22 mouse cellular contexts compared by ENCODE assay signal in the genomic region with DNA sequence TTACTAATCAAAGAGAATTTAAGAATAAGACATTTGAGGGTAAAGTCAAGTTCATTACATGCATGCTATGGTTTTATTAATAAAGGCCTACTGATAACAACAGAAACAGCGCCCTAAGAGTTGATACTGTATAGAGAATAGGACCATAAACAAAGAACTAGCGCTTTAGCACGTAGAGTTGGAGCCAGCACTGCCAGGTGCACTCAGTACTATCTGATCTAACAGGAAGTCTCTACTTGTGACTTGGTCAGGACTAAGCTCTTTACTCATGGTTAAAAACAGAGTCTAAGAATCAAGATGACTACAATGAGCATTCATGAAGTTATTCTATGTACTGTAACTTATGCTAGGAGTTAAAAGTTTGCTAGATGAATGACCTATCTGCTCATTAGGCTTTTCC. TPM values are rescaled to one million over a fixed set of nuclear protein-coding genes. Genes with fewer than 3 reads are reported as not detected.
DNase-seq lines count a peak whose midpoint lies in the region; ATAC-seq and TF ChIP-seq lines count a peak whose summit lies in the region.
"Had no signal": no experiment of that assay in that cellular context is flagged by ENCODE, and none has a peak within 500 bp of the region (broad histone marks: within the 10 kb centered on the region; RNA-seq: fewer than 3 reads in every experiment).

No protein-coding gene starts in this region.

- TF ChIP-seq CTCF in liver, postnatal 0 days (IDR thresholded peaks at IDR 0.05; ENCODE audit: low read depth) = no peak
- TF ChIP-seq CTCF in intestine, postnatal 0 days (IDR thresholded peaks at IDR 0.05; ENCODE audit: low read depth) = no peak
- no peak for TF ChIP-seq CTCF in lung, postnatal 0 days (IDR thresholded peaks at IDR 0.05)

- WGBS in liver, embryonic 13.5 days (ENCODE audit: insufficient replicate concordance) = 62% methylated on average over 3 of the region's 3 CpGs
- WGBS in liver, postnatal 0 days (ENCODE audit: insufficient replicate concordance) = 71% methylated on average over 3 of the region's 3 CpGs
- WGBS in intestine, postnatal 0 days = 39% methylated on average over 3 of the region's 3 CpGs
- 77% methylated on average over 3 of the region's 3 CpGs for WGBS in lung, postnatal 0 days

- H3K27ac ChIP-seq in liver, embryonic 13.5 days = no peak overlapping the region
- H3K27ac ChIP-seq in liver, postnatal 0 days (ENCODE audit: low read depth) = no peak overlapping the region
- 0 out of 2 replicates have a peak overlapping the region, but pooled peaks have one; percentile 5 for H3K27ac ChIP-seq in intestine, postnatal 0 days (ENCODE audit: low read depth, low read length)
- H3K27ac ChIP-seq in lung, postnatal 0 days (ENCODE audit: low read length) = no peak overlapping the region
- H3K27ac ChIP-seq: embryonic facial prominence, embryonic 12.5 days; heart, embryonic 15.5 days; hindbrain, postnatal 0 days; neural tube, embryonic 13.5 days had no signal

- peaks cover 31% of the 10 kb centered on the region for H3K4me1 ChIP-seq in liver, embryonic 13.5 days (replicated peaks)
- 0 out of 2 replicates have a peak, but pooled peaks cover 3% of the 10 kb centered on the region for H3K4me1 ChIP-seq in liver, postnatal 0 days (ENCODE audit: insufficient read depth)
- peaks cover 12% of the 10 kb centered on the region; the same call in 1 of the 2 replicates for H3K4me1 ChIP-seq in intestine, postnatal 0 days (replicated peaks; ENCODE audit: control insufficient read depth, insufficient read depth, low read length)
- H3K4me1 ChIP-seq in lung, postnatal 0 days (ENCODE audit: insufficient read depth, low read depth, low read length) = no peaks in the 10 kb centered on the region
- H3K4me1 ChIP-seq: embryonic facial prominence, embryonic 12.5 days had no signal

- no peak for ATAC-seq in liver, embryonic 13.5 days (ENCODE audit: low read depth)
- ATAC-seq in liver, postnatal 0 days = no peak
- peak; percentile 51 for ATAC-seq in intestine, postnatal 0 days
- no peak for ATAC-seq in lung, postnatal 0 days
- no peak for ATAC-seq in inflammation-experienced regulatory T-cells, adult 6 months
- ATAC-seq: forebrain, postnatal 0 days; hindbrain, postnatal 0 days had no signal

- no peak overlapping the region for H3K4me3 ChIP-seq in liver, embryonic 13.5 days (replicated peaks)
- no peak overlapping the region for H3K4me3 ChIP-seq in liver, postnatal 0 days (ENCODE audit: low read depth, low read length)
- H3K4me3 ChIP-seq in intestine, postnatal 0 days (ENCODE audit: low read depth, low read length) = no peak overlapping the region
- no peak overlapping the region for H3K4me3 ChIP-seq in lung, postnatal 0 days (ENCODE audit: low read depth, low read length)
- H3K4me3 ChIP-seq: embryonic facial prominence, embryonic 12.5 days; heart, embryonic 15.5 days; megakaryocyte, embryonic 14.5 days; neural tube, embryonic 13.5 days had no signal

- no peaks in the 10 kb centered on the region for H3K9me3 ChIP-seq in liver, embryonic 13.5 days (replicated peaks)
- no peaks in the 10 kb centered on the region for H3K9me3 ChIP-seq in liver, postnatal 0 days (ENCODE audit: low read length)
- H3K9me3 ChIP-seq in intestine, postnatal 0 days (ENCODE audit: control insufficient read depth) = no peaks in the 10 kb centered on the region
- H3K9me3 ChIP-seq in lung, postnatal 0 days (ENCODE audit: low read length) = no peaks in the 10 kb centered on the region
- H3K9me3 ChIP-seq: embryonic facial prominence, embryonic 12.5 days; heart, embryonic 15.5 days; megakaryocyte, embryonic 14.5 days; neural tube, embryonic 13.5 days had no signal

- 0 out of 2 replicates have a peak overlapping the region, but pooled peaks have one; percentile 8 for H3K9ac ChIP-seq in liver, embryonic 13.5 days
- no peak overlapping the region for H3K9ac ChIP-seq in liver, postnatal 0 days (replicated peaks)
- H3K9ac ChIP-seq in intestine, postnatal 0 days (ENCODE audit: low read depth, low read length) = no peak overlapping the region
- H3K9ac ChIP-seq in lung, postnatal 0 days (replicated peaks; ENCODE audit: low read depth) = no peak overlapping the region
- H3K9ac ChIP-seq: embryonic facial prominence, embryonic 12.5 days; forebrain, postnatal 0 days; heart, embryonic 15.5 days; neural tube, embryonic 13.5 days had no signal

- no peak for DNase-seq in liver, embryonic 13.5 days
- DNase-seq in liver, postnatal 0 days = no peak
- DNase-seq in thymus, postnatal 0 days (ENCODE audit: low spot score) = peak; percentile 70
- DNase-seq in lung, postnatal 0 days (ENCODE audit: low spot score) = no peak
- DNase-seq in right cerebral cortex, postnatal 10 days (ENCODE audit: low spot score in 2 of 2) = no peak
- DNase-seq: cerebellum, adult 11 months; cerebellum, adult 9-11 months; forebrain, postnatal 0 days; gastrocnemius, postnatal 14 days; heart, adult 18-20 months; kidney, adult 2 months; kidney, postnatal 10 days; lung, adult 18-20 months; midbrain, embryonic 14.5 days; retina, postnatal 1 day had no signal

- H3K27me3 ChIP-seq in liver, embryonic 13.5 days = no peaks in the 10 kb centered on the region
- no peaks in the 10 kb centered on the region for H3K27me3 ChIP-seq in liver, postnatal 0 days (ENCODE audit: insufficient read depth, low read length)
- H3K27me3 ChIP-seq in intestine, postnatal 0 days (replicated peaks; ENCODE audit: control insufficient read depth, insufficient read depth, low read length) = no peaks in the 10 kb centered on the region
- no peaks in the 10 kb centered on the region for H3K27me3 ChIP-seq in lung, postnatal 0 days (replicated peaks; ENCODE audit: insufficient read depth, low read length)
- H3K27me3 ChIP-seq: embryonic facial prominence, embryonic 12.5 days; heart, embryonic 15.5 days; megakaryocyte, embryonic 14.5 days; neural tube, embryonic 13.5 days had no signal

- H3K36me3 ChIP-seq in liver, embryonic 13.5 days = 0 out of 2 replicates have a peak, but pooled peaks cover 9% of the 10 kb centered on the region
- H3K36me3 ChIP-seq in liver, postnatal 0 days (replicated peaks; ENCODE audit: insufficient read depth, low read length) = no peaks in the 10 kb centered on the region
- no peaks in the 10 kb centered on the region for H3K36me3 ChIP-seq in intestine, postnatal 0 days (ENCODE audit: control insufficient read depth, insufficient read depth)
- H3K36me3 ChIP-seq in lung, postnatal 0 days (ENCODE audit: insufficient read depth, low read length) = no peaks in the 10 kb centered on the region
- H3K36me3 ChIP-seq: embryonic facial prominence, embryonic 12.5 days; heart, embryonic 15.5 days; neural tube, embryonic 13.5 days had no signal

- H3K4me2 ChIP-seq in liver, embryonic 13.5 days = no peak overlapping the region
- no peak overlapping the region for H3K4me2 ChIP-seq in liver, postnatal 0 days (ENCODE audit: low read depth, low read length)
- H3K4me2 ChIP-seq in intestine, postnatal 0 days (replicated peaks; ENCODE audit: low read depth) = no peak overlapping the region
- H3K4me2 ChIP-seq in lung, postnatal 0 days (replicated peaks; ENCODE audit: low read depth, low read length) = no peak overlapping the region
- H3K4me2 ChIP-seq: embryonic facial prominence, embryonic 12.5 days; heart, embryonic 15.5 days; neural tube, embryonic 13.5 days had no signal

- no peak for TF ChIP-seq EP300 in liver, postnatal 0 days (IDR thresholded peaks at IDR 0.05; ENCODE audit: low read depth)
- TF ChIP-seq EP300 in lung, postnatal 0 days (IDR thresholded peaks at IDR 0.05) = no peak

RNA-seq across cellular contexts. Expression of a gene that starts 5.5 kb away (rescaled TPM):
- 35.2 and 46.3 TPM in 2 replicates for polyA plus RNA-seq in liver, embryonic 13.5 days (2015; fragmentation: Nextera tagmentation; extraction: Ambion mirVana)
- 25.9 and 28.8 TPM in 2 replicates for polyA plus RNA-seq in liver, postnatal 0 days (2015; fragmentation: Nextera tagmentation; extraction: Ambion mirVana)
- polyA plus RNA-seq in intestine, postnatal 0 days (2015; fragmentation: Nextera tagmentation; extraction: Ambion mirVana) = 17.9 and 20.4 TPM in 2 replicates
- polyA plus RNA-seq in thymus, postnatal 0 days (2015; fragmentation: Nextera tagmentation; extraction: Ambion mirVana) = 35.3 and 37.0 TPM in 2 replicates
- polyA plus RNA-seq in lung, postnatal 0 days (2015; fragmentation: Nextera tagmentation; extraction: Ambion mirVana) = 54.0 and 58.7 TPM in 2 replicates
- polyA plus RNA-seq in inflammation-experienced regulatory T-cells, adult 6 months (2017; shearing (Covaris generic)) = 1 to 10 TPM; 4.6 to 6.1 (median 5.8) TPM

RNA-seq across cellular contexts. Expression of a gene that starts 5.6 kb away (rescaled TPM):
- 99.4 and 128 TPM in 2 replicates for polyA plus RNA-seq in liver, embryonic 13.5 days (2015; fragmentation: Nextera tagmentation; extraction: Ambion mirVana)
- 33.5 and 37.1 TPM in 2 replicates for polyA plus RNA-seq in liver, postnatal 0 days (2015; fragmentation: Nextera tagmentation; extraction: Ambion mirVana)
- 60.6 and 64.8 TPM in 2 replicates for polyA plus RNA-seq in intestine, postnatal 0 days (2015; fragmentation: Nextera tagmentation; extraction: Ambion mirVana)
- polyA plus RNA-seq in thymus, postnatal 0 days (2015; fragmentation: Nextera tagmentation; extraction: Ambion mirVana) = 234 and 249 TPM in 2 replicates
- 74.9 and 95.5 TPM in 2 replicates for polyA plus RNA-seq in lung, postnatal 0 days (2015; fragmentation: Nextera tagmentation; extraction: Ambion mirVana)
- polyA plus RNA-seq in inflammation-experienced regulatory T-cells, adult 6 months (2017; shearing (Covaris generic)) = 100 to 1,000 TPM; 197 to 282 (median 262) TPM

RNA-seq across cellular contexts. Expression of a gene that starts 38.5 kb away (rescaled TPM):
- polyA plus RNA-seq in liver, embryonic 13.5 days (2015; fragmentation: Nextera tagmentation; extraction: Ambion mirVana) = 12.3 and 21.0 TPM in 2 replicates
- 3.5 and 5.0 TPM in 2 replicates for polyA plus RNA-seq in liver, postnatal 0 days (2015; fragmentation: Nextera tagmentation; extraction: Ambion mirVana)
- 222 and 243 TPM in 2 replicates for polyA plus RNA-seq in intestine, postnatal 0 days (2015; fragmentation: Nextera tagmentation; extraction: Ambion mirVana)
- polyA plus RNA-seq in thymus, postnatal 0 days (2015; fragmentation: Nextera tagmentation; extraction: Ambion mirVana) = 1.1 and 1.4 TPM in 2 replicates
- 86.3 and 107 TPM in 2 replicates for polyA plus RNA-seq in lung, postnatal 0 days (2015; fragmentation: Nextera tagmentation; extraction: Ambion mirVana)
- not detected for polyA plus RNA-seq in inflammation-experienced regulatory T-cells, adult 6 months (2017; shearing (Covaris generic))
